Mouse (Mus musculus): ENCODE results near the gene Tpst1. TPM values are rescaled to one million over a fixed set of nuclear protein-coding genes. Genes with fewer than 3 reads are reported as not detected.

Tpst1 gene
- polyA plus RNA-seq, 1 experiment = 6.0 TPM

DNA sequence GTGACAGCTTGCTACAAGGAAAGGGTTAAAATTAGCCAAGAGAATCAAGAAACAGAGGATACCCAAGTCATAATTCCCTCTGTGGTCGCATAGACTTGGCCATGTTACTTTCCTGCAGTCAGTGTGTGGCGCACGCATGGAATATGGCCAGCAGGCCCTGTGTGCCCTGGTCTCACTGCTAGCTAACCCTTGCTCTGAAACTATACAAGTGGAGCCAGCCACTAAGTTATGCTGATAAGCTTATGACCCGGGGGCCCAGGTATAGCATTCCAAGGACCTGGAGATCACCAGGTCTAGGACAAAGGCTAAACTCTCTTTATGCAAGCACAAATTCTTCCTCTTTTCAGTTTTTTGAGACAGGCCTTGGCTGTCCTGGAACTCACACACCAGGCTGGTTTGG, 32.3 kb upstream of the Tpst1 start:
- no peak overlapping the region for H3K4me3 ChIP-seq (replicated peaks)
- TF ChIP-seq FLI1 (IDR thresholded peaks at IDR 0.05; ENCODE audit: low read length) (no peak), GATA1 (IDR thresholded peaks at IDR 0.05; ENCODE audit: borderline replicate concordance, low read length) (no peak)
- no peaks in the 10 kb centered on the region for H3K27me3 ChIP-seq (replicated peaks)
- peaks cover 85% of the 10 kb centered on the region for H3K36me3 ChIP-seq (replicated peaks; ENCODE audit: low read length)
- H3K4me1 ChIP-seq = peaks cover 20% of the 10 kb centered on the region
- no peaks in the 10 kb centered on the region for H3K9me3 ChIP-seq

DNA sequence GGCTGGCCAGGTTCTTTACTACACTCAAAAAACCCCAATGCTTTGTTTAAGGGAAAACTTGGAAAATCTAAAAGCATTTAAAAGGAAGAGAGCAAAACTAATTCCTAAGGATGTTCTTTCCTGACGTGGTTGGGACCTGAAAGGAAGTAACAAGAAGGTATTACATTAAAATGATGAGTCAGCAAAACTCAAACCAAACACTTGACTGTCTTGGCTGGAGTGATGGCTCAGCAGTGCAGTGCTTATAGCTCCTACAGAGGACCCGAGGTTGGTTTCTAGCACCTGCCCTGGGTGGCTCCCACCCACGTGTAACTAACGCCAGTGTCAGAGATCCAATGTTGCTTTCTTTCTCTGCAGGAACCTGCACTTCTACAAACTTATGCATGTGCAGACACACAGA, 31.9 kb upstream of the Tpst1 start:
- Histone ChIP-seq H3K9me3 (no peaks in the 10 kb centered on the region), H3K36me3 (replicated peaks; ENCODE audit: low read length) (peaks cover 86% of the 10 kb centered on the region), H3K27me3 (replicated peaks) (no peaks in the 10 kb centered on the region), H3K4me3 (replicated peaks) (no peak overlapping the region), H3K4me1 (peaks cover 20% of the 10 kb centered on the region)
- TF ChIP-seq FLI1 (IDR thresholded peaks at IDR 0.05; ENCODE audit: low read length) (no peak), GATA1 (IDR thresholded peaks at IDR 0.05; ENCODE audit: borderline replicate concordance, low read length) (no peak)

DNA sequence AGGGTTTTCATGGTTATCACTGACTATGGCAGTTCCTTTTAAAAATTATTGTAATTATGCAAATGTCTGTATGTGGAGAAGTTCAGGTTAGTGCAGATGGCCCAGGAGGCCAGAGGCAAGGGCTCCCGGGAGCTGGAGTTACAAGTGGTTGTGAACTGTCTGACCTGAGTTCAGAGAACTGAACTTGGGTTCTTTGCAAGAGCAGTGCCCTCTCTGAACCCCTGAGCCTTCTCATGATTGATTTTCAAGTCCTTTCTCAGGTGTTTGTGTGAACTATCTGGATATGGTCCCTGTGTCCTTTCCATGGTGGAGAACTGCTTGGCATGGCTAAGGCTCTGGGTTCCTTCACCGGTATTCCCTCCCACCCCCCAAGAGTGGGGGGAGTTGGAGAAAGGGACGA, 29.4 kb upstream of the Tpst1 start:
- Histone ChIP-seq H3K4me3 (replicated peaks) (no peak overlapping the region), H3K9me3 (no peaks in the 10 kb centered on the region; the same call in 1 of the 2 replicates), H3K27me3 (replicated peaks) (no peaks in the 10 kb centered on the region), H3K36me3 (replicated peaks; ENCODE audit: low read length) (peaks cover 93% of the 10 kb centered on the region), H3K4me1 (peaks cover 15% of the 10 kb centered on the region)
- TF ChIP-seq FLI1 (IDR thresholded peaks at IDR 0.05; ENCODE audit: low read length) (no peak), GATA1 (IDR thresholded peaks at IDR 0.05; ENCODE audit: borderline replicate concordance, low read length) (no peak)

DNA sequence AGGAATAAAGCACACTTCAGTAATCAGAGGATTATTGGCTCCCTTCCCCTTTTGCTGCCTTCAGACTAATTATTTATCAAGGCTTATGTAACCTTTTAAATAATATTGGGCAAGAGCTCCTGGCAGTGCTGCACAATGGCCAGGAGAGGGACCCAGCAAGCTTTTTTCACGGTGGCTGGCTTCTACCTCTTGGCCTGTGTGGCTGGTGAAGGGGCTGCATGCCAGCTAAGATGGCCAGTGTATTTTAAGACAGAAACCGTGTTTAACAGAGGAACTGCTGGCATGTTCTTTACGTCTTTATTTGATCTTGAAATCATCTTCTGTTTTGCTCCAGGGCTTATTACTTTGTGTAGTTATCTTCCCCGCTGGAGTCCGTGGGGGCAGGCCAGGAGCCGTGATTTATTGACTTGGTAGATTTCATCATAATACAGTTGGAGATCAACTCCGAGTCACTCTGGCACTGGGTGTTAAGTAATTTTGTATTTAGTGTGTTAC, 28.9 kb upstream of the Tpst1 start:
- Histone ChIP-seq H3K27me3 (replicated peaks) (no peaks in the 10 kb centered on the region), H3K36me3 (replicated peaks; ENCODE audit: low read length) (peaks cover 95% of the 10 kb centered on the region), H3K4me3 (replicated peaks) (no peak overlapping the region), H3K9me3 (no peaks in the 10 kb centered on the region; the same call in 1 of the 2 replicates), H3K4me1 (peaks cover 15% of the 10 kb centered on the region)
- TF ChIP-seq GATA1 (IDR thresholded peaks at IDR 0.05; ENCODE audit: borderline replicate concordance, low read length) = no peak
- TF ChIP-seq FLI1 (IDR thresholded peaks at IDR 0.05; ENCODE audit: low read length) = no peak

DNA sequence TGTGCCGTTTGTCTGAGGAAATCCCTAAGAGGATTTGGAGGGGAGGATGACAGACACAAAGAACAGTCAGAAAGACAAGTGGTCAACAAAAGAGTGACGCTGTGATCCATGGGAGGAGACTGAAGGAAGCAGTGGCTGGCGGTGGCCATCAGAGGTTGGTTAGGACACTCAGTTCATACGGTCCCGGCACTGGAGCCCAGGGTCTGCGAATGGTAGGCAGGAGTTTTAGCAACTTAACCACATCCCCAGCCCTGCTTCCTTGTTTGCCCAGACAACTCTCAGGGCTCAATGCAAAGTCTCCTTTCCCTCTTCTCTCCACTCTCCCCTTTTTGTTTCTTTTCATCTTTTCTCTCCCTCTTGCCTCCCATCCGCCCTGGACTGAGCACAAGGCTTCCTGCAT, 27.0 kb upstream of the Tpst1 start:
- no peak for TF ChIP-seq FLI1 (IDR thresholded peaks at IDR 0.05; ENCODE audit: low read length)
- Histone ChIP-seq H3K4me1 (peaks cover 3% of the 10 kb centered on the region; the same call in 1 of the 2 replicates), H3K4me3 (replicated peaks) (no peak overlapping the region), H3K27me3 (replicated peaks) (no peaks in the 10 kb centered on the region), H3K9me3 (no peaks in the 10 kb centered on the region; the same call in 1 of the 2 replicates), H3K36me3 (replicated peaks; ENCODE audit: low read length) (peaks cover 96% of the 10 kb centered on the region)

DNA sequence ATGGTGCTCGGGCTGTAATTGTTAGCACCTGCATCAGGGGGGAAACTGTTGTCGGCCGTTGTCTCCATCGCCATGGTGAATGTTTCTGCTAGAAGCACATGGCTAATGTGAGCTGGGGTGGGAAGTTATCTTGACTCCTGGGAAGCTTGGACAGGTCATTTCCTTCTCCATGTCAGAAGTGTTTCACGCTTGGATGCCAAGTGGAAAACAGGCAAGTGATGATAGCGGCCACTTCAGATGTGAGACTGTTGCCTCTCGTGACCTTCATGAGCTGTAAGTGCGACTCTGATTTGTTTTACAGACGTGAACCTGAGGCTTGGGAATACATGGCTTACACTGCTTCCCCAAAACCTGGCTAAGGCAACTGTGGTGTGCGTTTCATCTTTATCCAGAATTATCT, 26.5 kb upstream of the Tpst1 start:
- no peaks in the 10 kb centered on the region for H3K27me3 ChIP-seq (replicated peaks)
- no peaks in the 10 kb centered on the region for H3K4me1 ChIP-seq
- no peaks in the 10 kb centered on the region; the same call in 1 of the 2 replicates for H3K9me3 ChIP-seq
- no peak for TF ChIP-seq FLI1 (IDR thresholded peaks at IDR 0.05; ENCODE audit: low read length)
- no peak for TF ChIP-seq GATA1 (IDR thresholded peaks at IDR 0.05; ENCODE audit: borderline replicate concordance, low read length)
- no peak overlapping the region for H3K4me3 ChIP-seq (replicated peaks)
- H3K36me3 ChIP-seq (replicated peaks; ENCODE audit: low read length) = peaks cover 96% of the 10 kb centered on the region

DNA sequence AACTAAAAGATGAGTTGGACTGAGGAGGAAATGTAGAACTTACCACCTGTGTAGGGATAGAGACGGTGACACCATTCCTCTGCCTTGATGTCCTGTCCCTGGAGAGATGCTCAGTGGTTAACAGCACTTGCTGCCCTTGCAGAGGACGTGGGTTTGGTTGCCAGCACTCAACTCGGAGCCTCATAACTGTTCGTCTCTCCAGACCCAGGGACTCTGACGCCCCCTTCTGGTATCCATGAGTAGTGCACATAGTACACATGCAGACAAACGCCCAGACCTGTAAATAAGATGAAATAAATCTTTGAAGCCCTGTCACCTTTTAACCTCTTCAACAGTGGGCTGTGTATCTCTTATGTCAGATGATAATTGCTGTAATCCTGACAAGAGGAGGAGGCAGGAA, 26.1 kb upstream of the Tpst1 start:
- Histone ChIP-seq H3K27me3 (replicated peaks) (no peaks in the 10 kb centered on the region), H3K4me3 (replicated peaks) (no peak overlapping the region), H3K36me3 (replicated peaks; ENCODE audit: low read length) (peaks cover 96% of the 10 kb centered on the region), H3K9me3 (no peaks in the 10 kb centered on the region; the same call in 1 of the 2 replicates), H3K4me1 (no peaks in the 10 kb centered on the region)
- no peak for TF ChIP-seq FLI1 (IDR thresholded peaks at IDR 0.05; ENCODE audit: low read length)
- no peak for TF ChIP-seq GATA1 (IDR thresholded peaks at IDR 0.05; ENCODE audit: borderline replicate concordance, low read length)

DNA sequence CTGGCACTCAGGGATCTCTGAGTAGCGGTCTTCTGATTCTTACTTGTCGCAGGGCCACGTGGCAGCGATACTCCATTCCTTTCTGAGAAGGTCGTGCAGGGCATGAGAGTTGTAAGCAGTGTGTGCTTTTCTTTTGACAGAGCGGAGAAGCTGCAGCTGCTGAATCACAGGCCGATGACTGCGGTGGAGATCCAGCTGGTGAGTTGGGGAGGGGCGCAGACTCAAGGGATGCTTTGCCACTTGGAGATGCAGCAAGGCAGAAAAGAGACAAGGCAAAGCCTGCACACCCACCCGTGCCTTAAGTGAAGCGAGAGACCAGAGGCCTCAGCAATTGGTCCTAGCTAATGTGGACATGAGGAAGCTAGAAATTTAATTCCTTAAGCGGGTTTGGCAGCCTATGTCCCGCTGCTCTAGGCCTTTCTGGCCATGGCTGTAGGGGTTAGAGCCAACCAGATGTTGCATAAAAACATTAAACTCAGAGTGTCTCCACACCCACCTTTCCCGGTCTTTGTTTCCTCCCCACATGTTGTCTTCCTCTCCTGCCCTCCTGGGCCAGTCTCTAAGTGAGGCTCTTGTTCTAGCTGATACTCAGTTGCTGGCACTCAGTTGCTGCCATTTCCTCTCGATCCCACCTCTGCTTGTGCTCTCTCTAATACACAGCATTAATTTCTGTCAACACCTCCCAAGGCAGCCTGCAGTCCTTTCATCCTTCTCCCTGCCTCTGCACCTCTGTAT, 24.2 kb upstream of the Tpst1 start:
- Histone ChIP-seq H3K36me3 (replicated peaks; ENCODE audit: low read length) (peaks cover 92% of the 10 kb centered on the region), H3K4me1 (peaks cover 3% of the 10 kb centered on the region; the same call in 1 of the 2 replicates), H3K9me3 (no peaks in the 10 kb centered on the region; the same call in 1 of the 2 replicates), H3K4me3 (replicated peaks) (no peak overlapping the region), H3K27me3 (replicated peaks) (no peaks in the 10 kb centered on the region)
- TF ChIP-seq GATA1 (IDR thresholded peaks at IDR 0.05; ENCODE audit: borderline replicate concordance, low read length) (no peak), FLI1 (IDR thresholded peaks at IDR 0.05; ENCODE audit: low read length) (no peak)

DNA sequence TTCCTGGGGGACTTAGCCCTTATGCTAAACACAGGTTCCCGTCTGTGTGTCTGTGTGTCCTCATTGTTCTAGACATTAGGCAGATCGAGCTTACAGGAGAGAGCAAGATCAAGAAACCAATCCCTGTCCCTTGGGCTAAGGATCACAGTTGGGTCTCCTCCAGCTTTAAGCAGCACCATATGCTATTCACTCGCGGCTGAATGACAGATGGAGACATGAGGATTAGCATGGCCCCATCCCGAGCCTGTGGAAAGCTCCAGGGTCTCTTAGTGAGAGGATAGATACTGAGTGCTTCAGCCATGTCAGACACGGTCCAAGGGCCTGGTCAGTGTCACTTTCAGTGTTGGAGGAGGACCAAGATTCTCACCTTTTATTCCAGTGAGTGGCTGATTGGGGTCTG, 22.7 kb upstream of the Tpst1 start:
- no peak overlapping the region for H3K4me3 ChIP-seq (replicated peaks)
- peaks cover 4% of the 10 kb centered on the region; the same call in 1 of the 2 replicates for H3K4me1 ChIP-seq
- H3K9me3 ChIP-seq = no peaks in the 10 kb centered on the region; the same call in 1 of the 2 replicates
- TF ChIP-seq FLI1 (IDR thresholded peaks at IDR 0.05; ENCODE audit: low read length) (no peak), GATA1 (IDR thresholded peaks at IDR 0.05; ENCODE audit: borderline replicate concordance, low read length) (no peak)
- H3K27me3 ChIP-seq (replicated peaks) = no peaks in the 10 kb centered on the region
- H3K36me3 ChIP-seq (replicated peaks; ENCODE audit: low read length) = peaks cover 91% of the 10 kb centered on the region

DNA sequence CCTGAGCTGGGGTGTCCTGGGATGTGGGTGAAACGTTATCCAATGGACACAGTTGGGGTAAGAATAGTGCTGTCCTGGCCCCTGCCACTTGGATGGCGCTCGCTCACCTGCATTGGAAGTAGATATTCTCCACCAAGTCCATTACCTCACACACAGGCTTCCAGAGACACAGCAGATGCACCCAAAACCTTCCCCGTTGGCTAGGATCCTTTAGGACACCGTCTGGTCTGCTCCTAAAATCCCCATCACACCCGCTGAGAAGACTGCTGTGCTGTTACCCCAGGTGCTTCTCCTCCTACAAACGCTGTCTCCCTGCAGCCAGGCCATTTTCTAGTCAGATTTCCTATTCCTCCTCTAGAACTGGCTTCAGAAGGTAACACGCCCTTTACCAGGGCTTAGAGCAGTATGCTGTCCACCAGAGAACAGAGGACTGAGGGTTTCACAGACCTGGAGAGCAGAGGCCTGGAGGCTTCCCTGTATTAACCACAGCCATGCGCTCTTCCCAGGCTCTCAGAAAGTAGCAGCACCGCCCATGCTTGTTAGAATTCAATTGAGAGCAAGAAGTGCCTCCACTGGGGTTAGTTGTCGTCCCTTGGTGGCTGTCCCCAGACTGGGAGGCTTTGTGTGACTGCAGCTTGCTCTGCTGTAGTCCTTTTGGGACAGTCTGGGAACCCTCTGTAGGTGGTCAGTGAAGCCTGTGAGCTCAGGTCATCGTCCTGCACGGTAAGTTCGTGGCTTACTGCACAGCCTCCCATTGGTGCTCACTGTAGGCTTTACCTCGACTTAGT, 21.9 kb upstream of the Tpst1 start:
- no peaks in the 10 kb centered on the region for H3K27me3 ChIP-seq (replicated peaks)
- peaks cover 6% of the 10 kb centered on the region; the same call in 1 of the 2 replicates for H3K4me1 ChIP-seq
- no peak overlapping the region for H3K4me3 ChIP-seq (replicated peaks)
- no peaks in the 10 kb centered on the region; the same call in 1 of the 2 replicates for H3K9me3 ChIP-seq
- peaks cover 90% of the 10 kb centered on the region for H3K36me3 ChIP-seq (replicated peaks; ENCODE audit: low read length)
- TF ChIP-seq FLI1 (IDR thresholded peaks at IDR 0.05; ENCODE audit: low read length) (no peak), GATA1 (IDR thresholded peaks at IDR 0.05; ENCODE audit: borderline replicate concordance, low read length) (no peak)
